8 mouse cellular contexts compared by ENCODE assay signal in the genomic region with DNA sequence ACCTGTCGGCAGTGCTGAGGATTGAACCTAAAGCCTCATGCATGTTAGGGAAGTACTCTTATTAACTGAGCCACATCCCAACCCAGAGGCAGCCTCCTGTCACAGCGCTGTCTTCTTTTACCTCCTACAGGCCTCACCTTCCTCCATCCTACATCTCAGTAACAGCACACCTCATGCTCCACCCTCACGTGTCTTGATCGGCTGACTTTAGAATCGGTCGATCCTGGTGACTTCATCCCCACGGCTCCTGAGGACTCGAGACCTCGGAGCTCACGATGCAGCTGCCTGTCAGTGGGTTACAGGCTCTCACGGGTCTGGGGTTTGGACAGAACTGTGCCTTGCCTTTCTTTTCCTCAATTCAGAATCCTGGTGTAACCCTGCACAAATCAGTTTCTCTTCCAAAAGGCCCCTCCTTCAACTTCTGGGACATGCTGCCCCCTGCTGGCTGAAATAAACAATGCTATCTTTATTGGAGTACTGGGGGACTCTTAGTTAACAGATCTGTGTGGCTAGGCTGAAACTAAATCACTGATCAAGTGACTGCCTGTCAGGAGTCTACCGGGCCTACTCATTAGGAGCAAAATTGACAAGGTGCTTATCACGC. TPM values are rescaled to one million over a fixed set of nuclear protein-coding genes. Genes with fewer than 3 reads are reported as not detected.
DNase-seq lines count a peak whose midpoint lies in the region; ATAC-seq and TF ChIP-seq lines count a peak whose summit lies in the region.

No protein-coding gene starts in this region.

- ATAC-seq in heart, embryonic 16.5 days (replicated peaks; ENCODE audit: extremely low read depth, insufficient read depth, low FRiP score): peak; percentile 28
- ATAC-seq in liver, postnatal 0 days: peak; percentile 20; the same call in 1 of the 2 replicates
- ATAC-seq in neural tube, embryonic 15.5 days (ENCODE audit: low FRiP score): peak; percentile 78; the same call in 1 of the 2 replicates

- H3K9ac ChIP-seq in heart, embryonic 16.5 days (ENCODE audit: low read length): no peak overlapping the region; the same call in 1 of the 2 replicates
- H3K9ac ChIP-seq in liver, postnatal 0 days (replicated peaks): no peak overlapping the region
- H3K9ac ChIP-seq in neural tube, embryonic 15.5 days (replicated peaks): no peak overlapping the region

- WGBS in forebrain, embryonic 10.5 days: 58% methylated on average over 13 of the region's 13 CpGs
- WGBS in heart, embryonic 16.5 days: 47% methylated on average over 13 of the region's 13 CpGs
- WGBS in liver, postnatal 0 days (ENCODE audit: insufficient replicate concordance): 51% methylated on average over 13 of the region's 13 CpGs
- WGBS in neural tube, embryonic 15.5 days: 60% methylated on average over 13 of the region's 13 CpGs

- H3K4me2 ChIP-seq in heart, embryonic 16.5 days (ENCODE audit: low read depth, low read length): peak overlapping the region; percentile 50; the same call in 1 of the 2 replicates
- H3K4me2 ChIP-seq in liver, postnatal 0 days (ENCODE audit: low read depth, low read length): 0 out of 2 replicates have a peak overlapping the region, but pooled peaks have one; percentile 15
- no peak overlapping the region for H3K4me2 ChIP-seq in neural tube, embryonic 15.5 days

- no peaks in the 10 kb centered on the region for H3K9me3 ChIP-seq in E14TG2a.4 (ENCODE audit: low read length)
- H3K9me3 ChIP-seq in forebrain, embryonic 10.5 days: no peaks in the 10 kb centered on the region
- H3K9me3 ChIP-seq in heart, embryonic 16.5 days (replicated peaks; ENCODE audit: control insufficient read depth, low read length): no peaks in the 10 kb centered on the region
- H3K9me3 ChIP-seq in liver, postnatal 0 days (ENCODE audit: low read length): no peaks in the 10 kb centered on the region
- no peaks in the 10 kb centered on the region for H3K9me3 ChIP-seq in neural tube, embryonic 15.5 days (replicated peaks)

- peak; percentile 80 for DNase-seq in brain, embryonic 14.5 days (ENCODE audit: low read depth)
- peak; percentile 75 for DNase-seq in forebrain, embryonic 10.5 days (ENCODE audit: extremely low spot score, low spot score)
- peak; percentile 64 to 85 for DNase-seq in kidney, postnatal 36 days
- DNase-seq in liver, postnatal 0 days: peak; percentile 75
- DNase-seq in testis, postnatal 14 days (ENCODE audit: low spot score): peak; percentile 51

- no peak for TF ChIP-seq EP300 in liver, postnatal 0 days (IDR thresholded peaks at IDR 0.05; ENCODE audit: low read depth)

- no peaks in the 10 kb centered on the region for H3K36me3 ChIP-seq in E14TG2a.4 (ENCODE audit: insufficient read depth, low read length)
- H3K36me3 ChIP-seq in forebrain, embryonic 10.5 days (replicated peaks): no peaks in the 10 kb centered on the region
- no peaks in the 10 kb centered on the region for H3K36me3 ChIP-seq in heart, embryonic 16.5 days (ENCODE audit: control insufficient read depth, insufficient read depth)
- no peaks in the 10 kb centered on the region for H3K36me3 ChIP-seq in liver, postnatal 0 days (replicated peaks; ENCODE audit: insufficient read depth, low read length)
- no peaks in the 10 kb centered on the region for H3K36me3 ChIP-seq in neural tube, embryonic 15.5 days

- no peak for TF ChIP-seq POLR2A in brain, embryonic 14.5 days (IDR thresholded peaks at IDR 0.05; ENCODE audit: borderline replicate concordance, extremely low read depth, insufficient read depth, insufficient read length, poor library complexity, severe bottlenecking)

- peaks cover 63% of the 10 kb centered on the region for H3K4me1 ChIP-seq in E14TG2a.4 (replicated peaks; ENCODE audit: low read depth, low read length)
- H3K4me1 ChIP-seq in forebrain, embryonic 10.5 days: peaks cover 8% of the 10 kb centered on the region; the same call in 1 of the 2 replicates
- peaks cover 3% of the 10 kb centered on the region; the same call in 1 of the 2 replicates for H3K4me1 ChIP-seq in heart, embryonic 16.5 days (ENCODE audit: control insufficient read depth, insufficient read depth, low read length)
- peaks cover 3% of the 10 kb centered on the region for H3K4me1 ChIP-seq in liver, postnatal 0 days (ENCODE audit: insufficient read depth)
- H3K4me1 ChIP-seq in neural tube, embryonic 15.5 days: no peaks in the 10 kb centered on the region

- no peak overlapping the region for H3K4me3 ChIP-seq in E14TG2a.4 (replicated peaks; ENCODE audit: low read length)
- no peak overlapping the region for H3K4me3 ChIP-seq in forebrain, embryonic 10.5 days
- no peak overlapping the region for H3K4me3 ChIP-seq in heart, embryonic 16.5 days (ENCODE audit: low read length)
- H3K4me3 ChIP-seq in liver, postnatal 0 days (ENCODE audit: low read depth, low read length): no peak overlapping the region
- no peak overlapping the region for H3K4me3 ChIP-seq in neural tube, embryonic 15.5 days (replicated peaks)

- no peak overlapping the region for H3K27ac ChIP-seq in forebrain, embryonic 10.5 days
- H3K27ac ChIP-seq in heart, embryonic 16.5 days (ENCODE audit: low read length): no peak overlapping the region
- H3K27ac ChIP-seq in liver, postnatal 0 days (ENCODE audit: low read depth): 0 out of 2 replicates have a peak overlapping the region, but pooled peaks have one; percentile 42
- H3K27ac ChIP-seq in neural tube, embryonic 15.5 days (replicated peaks): no peak overlapping the region

- 0 out of 2 replicates have a peak, but pooled peaks cover 3% of the 10 kb centered on the region for H3K27me3 ChIP-seq in E14TG2a.4 (ENCODE audit: insufficient read depth, low read length)
- H3K27me3 ChIP-seq in forebrain, embryonic 10.5 days (ENCODE audit: poor library complexity, severe bottlenecking): no peaks in the 10 kb centered on the region
- H3K27me3 ChIP-seq in heart, embryonic 16.5 days (ENCODE audit: control insufficient read depth, insufficient read depth, low read length): no peaks in the 10 kb centered on the region
- H3K27me3 ChIP-seq in liver, postnatal 0 days (ENCODE audit: insufficient read depth, low read length): no peaks in the 10 kb centered on the region
- H3K27me3 ChIP-seq in neural tube, embryonic 15.5 days (replicated peaks): no peaks in the 10 kb centered on the region

- peak; percentile 73 for TF ChIP-seq CTCF in E14TG2a.4 (conservative IDR thresholded peaks at IDR 0.05; ENCODE audit: low read length)
- TF ChIP-seq CTCF in brain, embryonic 14.5 days (IDR thresholded peaks at IDR 0.05; ENCODE audit: borderline replicate concordance, extremely low read depth, insufficient read depth, insufficient read length): peak; percentile 77; the same call in 1 of the 2 replicates
- TF ChIP-seq CTCF in liver, postnatal 0 days (IDR thresholded peaks at IDR 0.05; ENCODE audit: low read depth): peak; percentile 83

RNA-seq across cellular contexts. Expression of a gene that starts 41.7 kb away (rescaled TPM):
- polyA plus RNA-seq in brain, embryonic 14.5 days (2012; rRNA removed): 12.8 and 15.5 TPM in 2 replicates
- polyA plus RNA-seq in forebrain, embryonic 10.5 days (2016; fragmentation: Nextera tagmentation; extraction: Ambion mirVana): 23.5 and 26.6 TPM in 2 replicates
- polyA plus RNA-seq in heart, embryonic 16.5 days (2015; fragmentation: Nextera tagmentation; extraction: Ambion mirVana): 34.5 and 36.0 TPM in 2 replicates
- polyA plus RNA-seq in liver, postnatal 0 days (2015; fragmentation: Nextera tagmentation; extraction: Ambion mirVana): 17.7 and 19.4 TPM in 2 replicates
- polyA plus RNA-seq in neural tube, embryonic 15.5 days (2015; fragmentation: Nextera tagmentation; extraction: Ambion mirVana): 31.1 and 37.6 TPM in 2 replicates

Comparison
In these comparisons a context has a peak if more than half of its experiments do, and no peak if none do; other contexts are left out.
1. ATAC-seq: peak in every context shown above with its lines; median percentile 78 in neural tube, embryonic 15.5 days; 28 in heart, embryonic 16.5 days; 20 in liver, postnatal 0 days.